Comparison of ENCODE assay signal across 17 mouse cellular contexts in genomic region chr1:52456571-52456970, GRCm38 (mm10). TPM values are rescaled to one million over a fixed set of nuclear protein-coding genes. Genes with fewer than 3 reads are reported as not detected.
DNase-seq lines count a peak whose midpoint lies in the region; ATAC-seq lines count a peak whose summit lies in the region.
"Had no signal": no experiment of that assay in that cellular context is flagged by ENCODE, and none has a peak within 500 bp of the region (broad histone marks: within the 10 kb centered on the region; RNA-seq: fewer than 3 reads in every experiment).

No protein-coding gene starts in this region.

- H3K36me3 ChIP-seq in midbrain, embryonic 11.5 days (ENCODE audit: control insufficient read depth, insufficient read depth, low read length) = no peaks in the 10 kb centered on the region
- H3K36me3 ChIP-seq in midbrain, embryonic 15.5 days (replicated peaks) = no peaks in the 10 kb centered on the region
- H3K36me3 ChIP-seq: liver, embryonic 13.5 days had no signal

- no peaks in the 10 kb centered on the region for H3K9me3 ChIP-seq in midbrain, embryonic 11.5 days (ENCODE audit: control insufficient read depth, low read length)
- H3K9me3 ChIP-seq in midbrain, embryonic 15.5 days = no peaks in the 10 kb centered on the region
- H3K9me3 ChIP-seq: embryonic facial prominence, embryonic 15.5 days; liver, embryonic 13.5 days had no signal

- DNase-seq in heart, adult 18-20 months = peak; percentile 11 to 16
- no peak for DNase-seq in heart, postnatal 10 days
- no peak for DNase-seq in midbrain, embryonic 11.5 days (ENCODE audit: low spot score, missing footprints)
- DNase-seq in embryo, embryonic 10.5 days (ENCODE audit: low spot score) = peak; percentile 48
- DNase-seq in spleen, postnatal 10 days (ENCODE audit: low spot score in 2 of 2) = no peak
- no peak for DNase-seq in kidney, adult 11 months
- DNase-seq: B cell, adult 2 months; cerebellum, adult 11 months; cerebellum, postnatal 36 days; kidney, adult 8-10 months; liver, embryonic 13.5 days; thymus, postnatal 25 days had no signal

- H3K27me3 ChIP-seq in midbrain, embryonic 11.5 days (ENCODE audit: control insufficient read depth, insufficient read depth, low read length) = no peaks in the 10 kb centered on the region
- no peaks in the 10 kb centered on the region for H3K27me3 ChIP-seq in midbrain, embryonic 15.5 days (replicated peaks)
- H3K27me3 ChIP-seq: embryonic facial prominence, embryonic 15.5 days; liver, embryonic 13.5 days had no signal

- H3K27ac ChIP-seq in midbrain, embryonic 11.5 days (ENCODE audit: low read depth, low read length) = no peak overlapping the region
- H3K27ac ChIP-seq in midbrain, embryonic 15.5 days = no peak overlapping the region
- H3K27ac ChIP-seq: embryonic facial prominence, embryonic 15.5 days; liver, embryonic 13.5 days had no signal

- ATAC-seq in midbrain, embryonic 11.5 days (ENCODE audit: low FRiP score) = peak; percentile 27; the same call in 1 of the 2 replicates
- ATAC-seq in midbrain, embryonic 15.5 days (replicated peaks) = no peak
- ATAC-seq: forebrain, embryonic 16.5 days; lung, postnatal 0 days had no signal

- no peak overlapping the region for H3K9ac ChIP-seq in midbrain, embryonic 11.5 days (ENCODE audit: low read length)
- H3K9ac ChIP-seq in midbrain, embryonic 15.5 days = no peak overlapping the region
- H3K9ac ChIP-seq: embryonic facial prominence, embryonic 15.5 days; liver, embryonic 13.5 days had no signal

- no peak overlapping the region for H3K4me2 ChIP-seq in midbrain, embryonic 11.5 days
- no peak overlapping the region for H3K4me2 ChIP-seq in midbrain, embryonic 15.5 days
- H3K4me2 ChIP-seq: embryonic facial prominence, embryonic 15.5 days; liver, embryonic 13.5 days had no signal

- intact Hi-C loops in heart, postnatal 10 days (cut with DNase I) = no loop called here

- 52% methylated on average over 7 of the region's 7 CpGs for WGBS in midbrain, embryonic 11.5 days
- WGBS in midbrain, embryonic 15.5 days = 44% methylated on average over 7 of the region's 7 CpGs

- H3K4me3 ChIP-seq in midbrain, embryonic 11.5 days (ENCODE audit: low read depth, low read length) = no peak overlapping the region
- no peak overlapping the region for H3K4me3 ChIP-seq in midbrain, embryonic 15.5 days
- H3K4me3 ChIP-seq: embryonic facial prominence, embryonic 15.5 days; liver, embryonic 13.5 days; myocyte had no signal

- no peaks in the 10 kb centered on the region for H3K4me1 ChIP-seq in midbrain, embryonic 11.5 days (ENCODE audit: control insufficient read depth, insufficient read depth, low read length)
- H3K4me1 ChIP-seq in midbrain, embryonic 15.5 days = no peaks in the 10 kb centered on the region
- H3K4me1 ChIP-seq: embryonic facial prominence, embryonic 15.5 days had no signal

RNA-seq across cellular contexts. Expression of gene Nab1, which starts 43.9 kb away (rescaled TPM):
- 10 to 100 TPM; 21.1 to 21.5 TPM for total RNA-seq in heart, adult 18-20 months (2021)
- 10 to 100 TPM; 30.9 to 33.3 TPM for total RNA-seq in heart, postnatal 10 days (2021)
- polyA plus RNA-seq in midbrain, embryonic 11.5 days (2014; fragmentation: Nextera tagmentation; extraction: Ambion mirVana) = 5.5 and 5.9 TPM in 2 replicates
- polyA plus RNA-seq in midbrain, embryonic 15.5 days (2015; fragmentation: Nextera tagmentation; extraction: Ambion mirVana) = 7.4 and 7.7 TPM in 2 replicates

Comparison
In these comparisons a context has a peak if more than half of its experiments do, and no peak if none do; other contexts are left out.
1. DNase-seq: peak in heart, adult 18-20 months (2 of 2) and embryo, embryonic 10.5 days (single experiment); none in heart, postnatal 10 days (0 of 2), midbrain, embryonic 11.5 days (single experiment), spleen, postnatal 10 days (0 of 2) and kidney, adult 11 months (single experiment).